Mouse (Mus musculus) heart, postnatal 0 days (tissue): Measurements from ENCODE around the gene Ccdc151.

Source experiments
- CTCF ChIP-seq: IDR thresholded peaks from 2 replicates; pipeline ENCODE4 v1.5.1; 2016; ENCODE audit warnings: antibody characterized with exemption, control low read depth, low read depth
- EP300 ChIP-seq: IDR thresholded peaks from 2 replicates; pipeline ENCODE4 v1.6.1; 2016; ENCODE audit warnings: antibody characterized with exemption, low read depth

DNA sequence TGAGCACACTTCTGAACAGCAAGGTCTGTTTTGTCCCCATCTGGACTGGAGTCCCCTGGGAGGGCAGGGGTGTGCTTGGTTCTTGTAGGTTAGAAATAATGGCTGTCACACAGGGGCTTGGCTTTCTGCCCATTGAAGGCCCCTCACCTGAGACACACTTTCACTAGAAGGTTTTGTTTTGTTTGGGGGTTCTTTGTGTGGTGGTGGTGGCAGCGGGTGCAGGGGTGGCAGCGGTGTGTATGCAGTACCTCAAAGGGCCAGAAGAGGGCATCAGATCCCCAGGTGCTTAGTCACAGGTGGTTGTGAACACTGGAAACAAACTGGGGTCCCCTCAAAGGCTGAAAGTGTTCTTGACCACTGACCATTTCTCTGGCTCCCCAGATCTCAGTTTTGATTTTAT, 24.5 kb downstream of the Ccdc151 start:
- TF ChIP-seq CTCF: peak; percentile 34
- TF ChIP-seq EP300: no peak
